Mouse (Mus musculus): Measurements from ENCODE around the gene Sez6l2.

- TF ChIP-seq CTCF (IDR thresholded peaks at IDR 0.05; ENCODE audit: borderline replicate concordance, extremely low read depth, insufficient read depth, insufficient read length) (no peak), POLR2A (IDR thresholded peaks at IDR 0.05; ENCODE audit: borderline replicate concordance, extremely low read depth, insufficient read depth, insufficient read length, poor library complexity, severe bottlenecking) (no peak)
Observed at GRCm38 (mm10) chr7:127011051-127011450, 60.7 kb downstream of the Sez6l2 start.

All from brain, embryonic 14.5 days (tissue).